Mouse (Mus musculus) liver, embryonic 14.5 days (tissue): ENCODE data around the gene Olfr145. TPM values are rescaled to one million over a fixed set of nuclear protein-coding genes. Genes with fewer than 3 reads are reported as not detected.

Source experiments
- ATAC-seq: fragments of 200-750 bp; cut with Nextera tagmentation; 2 replicates; pipeline ENCODE4 v1.8.0; 2017; ENCODE audit warnings: moderate number of reproducible peaks, mild to moderate bottlenecking, moderate library complexity; ENCODE audit not compliant: insufficient read depth
- DNase-seq, 3 experiments: peaks; one replicate each; pipeline ENCODE4 v3.0.0-alpha.2; 2012 to 2013; ENCODE audit warnings: low read depth in 3 of 3, low spot score in 3 of 3
- H3K27ac ChIP-seq: fragments of 300-500 bp; sonication (generic); 2 replicates; pipeline ENCODE4 v1.5.1; 2014; ENCODE audit warnings: moderate library complexity, mild to moderate bottlenecking, control low read depth, inconsistent platforms
- H3K27me3 ChIP-seq: fragments of 300-500 bp; sonication (generic); 2 replicates; pipeline ENCODE4 v1.6.1; 2014; ENCODE audit warnings: mild to moderate bottlenecking, low read length, moderate library complexity; ENCODE audit not compliant: control insufficient read depth, insufficient read depth
- H3K36me3 ChIP-seq: fragments of 300-500 bp; sonication (generic); replicated peaks from 2 replicates; pipeline ENCODE4 v1.6.1; 2014; ENCODE audit warnings: low read depth; ENCODE audit not compliant: control insufficient read depth, insufficient read depth
- H3K4me1 ChIP-seq, 2 experiments: fragments of 200-500 bp in 1 of 2; fragments of 300-500 bp in 1 of 2; sonication (generic) in 1 of 2; replicated peaks; 2 replicates each; pipeline ENCODE4 v1.6.1; 2012 to 2014; ENCODE audit warnings: antibody characterized with exemption in 1 of 2, inconsistent platforms in 1 of 2, low read length in 1 of 2; ENCODE audit not compliant: control insufficient read depth in 2 of 2, insufficient read depth in 2 of 2
- H3K4me2 ChIP-seq: fragments of 300-500 bp; sonication (generic); 2 replicates; pipeline ENCODE4 v1.6.1; 2014; ENCODE audit warnings: low read depth, mild to moderate bottlenecking, control low read depth, moderate library complexity
- H3K4me3 ChIP-seq, 2 experiments: fragments of 200-500 bp in 1 of 2; fragments of 300-500 bp in 1 of 2; sonication (generic) in 1 of 2; 2 replicates each; pipeline ENCODE4 v1.5.1; 2012 to 2014; ENCODE audit warnings: low read depth in 2 of 2, low read length in 2 of 2, mild to moderate bottlenecking in 2 of 2, control low read depth in 1 of 2, inconsistent platforms in 1 of 2, moderate library complexity in 1 of 2; ENCODE audit not compliant: insufficient read depth in 1 of 2
- H3K9ac ChIP-seq: fragments of 300-500 bp; sonication (generic); replicated peaks from 2 replicates; pipeline ENCODE4 v1.6.1; 2014; ENCODE audit warnings: mild to moderate bottlenecking, control low read depth, moderate library complexity
- H3K9me3 ChIP-seq: fragments of 300-500 bp; sonication (generic); 2 replicates; pipeline ENCODE4 v1.6.1; 2016; ENCODE audit warnings: low read length, mixed read lengths; ENCODE audit not compliant: control insufficient read depth
- CTCF ChIP-seq: IDR thresholded peaks from 2 replicates; pipeline ENCODE4 v1.5.1; 2016; ENCODE audit warnings: antibody characterized with exemption, low read depth, control low read depth
- EP300 ChIP-seq: IDR thresholded peaks from 2 replicates; pipeline ENCODE4 v1.6.1; 2016; ENCODE audit warnings: antibody characterized with exemption, low read depth
- WGBS: fragments of 180-500 bp; shearing (Covaris S2); extraction: QIAGEN DNeasy Blood & Tissue Kit; methylation state at CpG from one replicate; pipeline ENCODE4 v1.1.7; 2014; ENCODE audit not compliant: insufficient replicate concordance; 5-methylcytosine and 5-hydroxymethylcytosine counted together
- polyA plus RNA-seq, 2 experiments: library from polyadenylated mRNA; depleted of rRNA in 1 of 2; stranded (reverse) in 1 of 2; unstranded in 1 of 2; fragments of >200 nt; fragmentation: Nextera tagmentation in 1 of 2; extraction: Ambion mirVana in 1 of 2; gene quantifications; 2 replicates each; pipeline versions ENCODE4 v1.2.1 to v1.2.3; 2012 to 2014

The Olfr145 gene
- polyA plus RNA-seq, 2 experiments = not detected

GRCm38 (mm10) chr9:37934146-37934545, 37.6 kb downstream of the Olfr145 start:
- Histone ChIP-seq H3K4me3 (no peak overlapping the region), H3K9me3 (no peaks in the 10 kb centered on the region), H3K27me3 (no peaks in the 10 kb centered on the region), H3K9ac (no peak overlapping the region), H3K4me2 (no peak overlapping the region), H3K36me3 (no peaks in the 10 kb centered on the region), H3K27ac (no peak overlapping the region), H3K4me1 (no peaks in the 10 kb centered on the region)
- DNase-seq (no peak), ATAC-seq (no peak)
- TF ChIP-seq CTCF = no peak
- TF ChIP-seq EP300 = no peak

- no peak for ATAC-seq
- 68% methylated on average over 2 of the region's 2 CpGs for WGBS
- no peaks in the 10 kb centered on the region for H3K36me3 ChIP-seq
These were observed 44.6 kb downstream of the Olfr145 start for GRCm38 (mm10) chr9:37941167-37941566.

More at GRCm38 (mm10) chr9:37941167-37941566, 44.6 kb downstream of the Olfr145 start:
- Histone ChIP-seq H3K9me3 (no peaks in the 10 kb centered on the region), H3K4me3 (no peak overlapping the region), H3K27me3 (no peaks in the 10 kb centered on the region), H3K9ac (no peak overlapping the region), H3K27ac (no peak overlapping the region), H3K4me1 (no peaks in the 10 kb centered on the region), H3K4me2 (no peak overlapping the region)
- no peak for TF ChIP-seq EP300
- TF ChIP-seq CTCF = no peak
- DNase-seq = no peak

Other genes starting within 250 kb of the Olfr145 start
- gene Tbrg1, start 239.4 kb upstream of the Olfr145 start, polyA plus RNA-seq (2012; rRNA removed) = 15.7 and 23.1 TPM in 2 replicates
- 47.0 and 54.5 TPM in 2 replicates for gene Tbrg1, start 239.4 kb upstream of the Olfr145 start, polyA plus RNA-seq (2014; fragmentation: Nextera tagmentation; extraction: Ambion mirVana)
- not detected in 2 replicates for gene Panx3, start 227.5 kb upstream of the Olfr145 start, polyA plus RNA-seq (2012; rRNA removed)
- gene Panx3, start 227.5 kb upstream of the Olfr145 start, polyA plus RNA-seq (2014; fragmentation: Nextera tagmentation; extraction: Ambion mirVana) = not detected in 2 replicates
- gene Olfr160, start 180.5 kb upstream of the Olfr145 start, polyA plus RNA-seq (2012; rRNA removed) = not detected in 2 replicates
- not detected in 2 replicates for gene Olfr160, start 180.5 kb upstream of the Olfr145 start, polyA plus RNA-seq (2014; fragmentation: Nextera tagmentation; extraction: Ambion mirVana)
- gene Olfr874, start 151.6 kb upstream of the Olfr145 start, polyA plus RNA-seq (2012; rRNA removed) = not detected in 2 replicates
- not detected in 2 replicates for gene Olfr874, start 151.6 kb upstream of the Olfr145 start, polyA plus RNA-seq (2014; fragmentation: Nextera tagmentation; extraction: Ambion mirVana)
- not detected in 2 replicates for gene Olfr875, start 124.9 kb upstream of the Olfr145 start, polyA plus RNA-seq (2012; rRNA removed)
- not detected in 2 replicates for gene Olfr875, start 124.9 kb upstream of the Olfr145 start, polyA plus RNA-seq (2014; fragmentation: Nextera tagmentation; extraction: Ambion mirVana)
- gene Olfr876, start 93.7 kb upstream of the Olfr145 start, polyA plus RNA-seq (2012; rRNA removed) = not detected in 2 replicates
- gene Olfr876, start 93.7 kb upstream of the Olfr145 start, polyA plus RNA-seq (2014; fragmentation: Nextera tagmentation; extraction: Ambion mirVana) = not detected in 2 replicates
- gene Olfr877, start 42.5 kb upstream of the Olfr145 start, polyA plus RNA-seq (2012; rRNA removed) = not detected in 2 replicates
- not detected in 2 replicates for gene Olfr877, start 42.5 kb upstream of the Olfr145 start, polyA plus RNA-seq (2014; fragmentation: Nextera tagmentation; extraction: Ambion mirVana)
- not detected in 2 replicates for gene Olfr878, start 21.1 kb downstream of the Olfr145 start, polyA plus RNA-seq (2012; rRNA removed)
- gene Olfr878, start 21.1 kb downstream of the Olfr145 start, polyA plus RNA-seq (2014; fragmentation: Nextera tagmentation; extraction: Ambion mirVana) = not detected in 2 replicates
- gene Olfr881, start 95.1 kb downstream of the Olfr145 start, polyA plus RNA-seq (2012; rRNA removed) = not detected in 2 replicates
- not detected in 2 replicates for gene Olfr881, start 95.1 kb downstream of the Olfr145 start, polyA plus RNA-seq (2014; fragmentation: Nextera tagmentation; extraction: Ambion mirVana)
- not detected in 2 replicates for gene Olfr883, start 129.1 kb downstream of the Olfr145 start, polyA plus RNA-seq (2012; rRNA removed)
- gene Olfr883, start 129.1 kb downstream of the Olfr145 start, polyA plus RNA-seq (2014; fragmentation: Nextera tagmentation; extraction: Ambion mirVana) = not detected in 2 replicates
- not detected in 2 replicates for gene Olfr884, start 149.8 kb downstream of the Olfr145 start, polyA plus RNA-seq (2012; rRNA removed)
- gene Olfr884, start 149.8 kb downstream of the Olfr145 start, polyA plus RNA-seq (2014; fragmentation: Nextera tagmentation; extraction: Ambion mirVana) = not detected in 2 replicates
- not detected in 2 replicates for gene Olfr885, start 164.6 kb downstream of the Olfr145 start, polyA plus RNA-seq (2012; rRNA removed)
- not detected in 2 replicates for gene Olfr885, start 164.6 kb downstream of the Olfr145 start, polyA plus RNA-seq (2014; fragmentation: Nextera tagmentation; extraction: Ambion mirVana)
- not detected in 2 replicates for gene Olfr887, start 187.3 kb downstream of the Olfr145 start, polyA plus RNA-seq (2012; rRNA removed)
- gene Olfr887, start 187.3 kb downstream of the Olfr145 start, polyA plus RNA-seq (2014; fragmentation: Nextera tagmentation; extraction: Ambion mirVana) = not detected in 2 replicates
- not detected in 2 replicates for gene Olfr888, start 211.4 kb downstream of the Olfr145 start, polyA plus RNA-seq (2012; rRNA removed)
- gene Olfr888, start 211.4 kb downstream of the Olfr145 start, polyA plus RNA-seq (2014; fragmentation: Nextera tagmentation; extraction: Ambion mirVana) = not detected in 2 replicates
- 0.01 TPM in 2 replicates for gene Olfr889, start 218.5 kb downstream of the Olfr145 start, polyA plus RNA-seq (2012; rRNA removed)
- gene Olfr889, start 218.5 kb downstream of the Olfr145 start, polyA plus RNA-seq (2014; fragmentation: Nextera tagmentation; extraction: Ambion mirVana) = 0.14 and 0.15 TPM in 2 replicates
- not detected in 2 replicates for gene Olfr890, start 245.8 kb downstream of the Olfr145 start, polyA plus RNA-seq (2012; rRNA removed)
- gene Olfr890, start 245.8 kb downstream of the Olfr145 start, polyA plus RNA-seq (2014; fragmentation: Nextera tagmentation; extraction: Ambion mirVana) = not detected in 2 replicates